Mouse (Mus musculus) E14TG2a.4 (cell line): ENCODE measurements at regions not wholly inside any gene's neighbourhood (a gene's known extent, or its start where the extent isn't known, plus 50 kb on each side); places are given as distances from the start of the nearest gene placed in this dataset.

Experiments
- CTCF ChIP-seq: conservative IDR thresholded peaks from 2 replicates; pipeline ENCODE4 v1.5.1; 2014; ENCODE audit warnings: low read length
- NANOG ChIP-seq: IDR thresholded peaks from 2 replicates; pipeline ENCODE4 v1.6.1; 2014; ENCODE audit warnings: borderline replicate concordance, low read length, mixed read lengths
- POU5F1 ChIP-seq: IDR thresholded peaks from 2 replicates; pipeline ENCODE4 v1.6.1; 2014; ENCODE audit warnings: low read length, borderline replicate concordance

- TF ChIP-seq CTCF: no peak
- no peak for TF ChIP-seq NANOG
- TF ChIP-seq POU5F1: no peak
Measured at GRCm38 (mm10) chr13:84368225-84368624, 146.1 kb downstream of the Tmem161b start.
